Mouse (Mus musculus): Measurements from ENCODE around the gene Gm10135.
"Not testable (repeated sequence)": the region's sequence is repeated elsewhere in the genome, so short reads cannot be mapped to it uniquely, and the experiment has no call there.

The Gm10135 gene

GRCm38 (mm10) chr5:72974602-72975001 is at the start of gene Gm10135:
Gene Gm10135, minus strand, starts transcription at chr5:72974702.
- DNase-seq (ENCODE audit: low spot score in 2 of 2): no peak

DNA sequence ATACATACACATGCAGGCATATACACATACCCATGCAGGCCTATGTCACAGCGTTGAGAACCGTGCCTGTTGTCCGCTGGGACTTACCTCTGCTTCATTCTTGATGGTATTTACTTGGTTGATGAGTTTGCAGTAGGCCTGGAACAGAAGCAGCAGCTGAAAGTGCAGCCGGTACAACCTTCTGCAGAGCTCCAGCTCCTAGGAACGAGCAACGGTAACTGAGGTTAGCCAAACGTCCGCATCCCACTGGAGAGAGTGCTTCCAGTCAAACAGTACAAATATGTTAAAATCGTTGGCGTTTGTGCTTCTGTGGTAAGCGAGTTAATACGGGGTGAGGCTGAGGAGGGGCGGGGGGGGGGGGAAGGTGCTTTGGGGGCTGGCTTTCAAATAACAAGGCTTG is 49.3 kb upstream of the Gm10135 start:
- no peak for DNase-seq (ENCODE audit: low spot score in 2 of 2)

DNA sequence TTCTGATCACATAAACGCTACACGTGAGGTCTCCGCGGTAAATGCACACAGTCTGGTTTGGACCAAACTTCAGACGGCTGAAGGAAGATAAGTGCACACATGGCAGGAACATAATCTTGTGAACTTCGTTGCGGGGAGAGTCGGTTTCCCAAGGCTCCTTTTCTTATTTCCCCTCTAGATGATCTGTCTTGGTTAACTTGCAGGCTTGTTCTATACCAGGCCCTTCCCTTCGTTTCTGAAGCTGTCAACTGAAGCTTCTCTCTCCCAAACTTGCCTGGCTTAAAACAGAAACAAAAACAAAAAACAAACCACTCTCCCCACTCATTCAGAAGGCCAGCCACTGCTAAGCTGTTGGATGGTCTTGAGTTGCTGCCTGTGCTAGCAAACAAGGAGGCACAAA is 40.2 kb upstream of the Gm10135 start:
- no peak for DNase-seq (ENCODE audit: low spot score in 2 of 2)

- not testable (repeated sequence) for DNase-seq (ENCODE audit: low spot score in 2 of 2)
These were observed 39.2 kb upstream of the Gm10135 start for GRCm38 (mm10) chr5:73013611-73014287.

GRCm38 (mm10) chr5:73012884-73013610 is 38.5 kb upstream of the Gm10135 start:
- not testable (repeated sequence) for DNase-seq (ENCODE audit: low spot score in 2 of 2)

- DNase-seq (ENCODE audit: low spot score in 2 of 2): not testable (repeated sequence)
These were observed 37.3 kb upstream of the Gm10135 start for GRCm38 (mm10) chr5:73011806-73012205.

- DNase-seq (ENCODE audit: low spot score in 2 of 2): not testable (repeated sequence)
These were observed 33.7 kb upstream of the Gm10135 start for GRCm38 (mm10) chr5:73008230-73008629.

- DNase-seq (ENCODE audit: low spot score in 2 of 2): no peak
These were observed 33.1 kb upstream of the Gm10135 start for GRCm38 (mm10) chr5:73007582-73007959.

DNA sequence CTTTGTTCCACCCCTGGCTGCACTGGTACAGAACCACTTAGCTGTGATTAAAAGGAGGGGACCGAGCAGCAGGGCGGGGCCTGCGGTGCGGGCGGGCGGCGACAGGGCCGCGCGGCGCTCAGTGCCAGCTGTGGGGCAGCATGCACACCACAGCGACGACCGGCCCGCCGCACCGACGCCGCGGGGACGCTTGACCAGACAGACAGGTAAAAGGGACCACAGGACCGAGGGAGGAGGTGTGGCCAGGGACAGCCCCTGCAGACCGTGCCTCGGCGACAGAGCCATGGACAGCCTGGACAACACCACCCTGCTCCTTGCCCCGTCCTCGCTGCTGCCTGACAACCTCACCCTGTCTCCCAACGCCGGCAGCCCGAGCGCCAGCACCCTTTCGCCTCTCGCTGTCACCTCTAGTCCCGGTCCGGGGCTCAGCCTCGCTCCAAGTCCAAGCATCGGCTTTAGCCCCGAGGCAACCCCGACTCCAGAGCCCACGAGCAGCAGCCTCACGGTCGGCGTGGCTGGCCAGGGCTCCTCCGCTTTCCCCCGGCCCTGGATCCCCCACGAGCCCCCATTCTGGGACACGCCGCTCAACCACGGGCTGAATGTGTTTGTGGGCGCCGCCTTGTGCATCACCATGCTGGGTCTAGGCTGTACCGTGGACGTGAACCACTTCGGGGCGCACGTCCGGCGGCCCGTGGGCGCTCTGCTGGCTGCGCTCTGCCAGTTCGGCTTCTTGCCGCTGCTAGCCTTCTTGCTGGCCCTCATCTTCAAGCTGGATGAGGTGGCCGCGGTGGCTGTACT is 32.5 kb upstream of the Gm10135 start, which contains the start of gene Slc10a4:
Slc10a4 (plus strand) TSS at position 100 of the 798 bp plus-strand sequence.
- DNase-seq (ENCODE audit: low spot score in 2 of 2): peak in 1 of 2 experiments; percentile 10

DNA sequence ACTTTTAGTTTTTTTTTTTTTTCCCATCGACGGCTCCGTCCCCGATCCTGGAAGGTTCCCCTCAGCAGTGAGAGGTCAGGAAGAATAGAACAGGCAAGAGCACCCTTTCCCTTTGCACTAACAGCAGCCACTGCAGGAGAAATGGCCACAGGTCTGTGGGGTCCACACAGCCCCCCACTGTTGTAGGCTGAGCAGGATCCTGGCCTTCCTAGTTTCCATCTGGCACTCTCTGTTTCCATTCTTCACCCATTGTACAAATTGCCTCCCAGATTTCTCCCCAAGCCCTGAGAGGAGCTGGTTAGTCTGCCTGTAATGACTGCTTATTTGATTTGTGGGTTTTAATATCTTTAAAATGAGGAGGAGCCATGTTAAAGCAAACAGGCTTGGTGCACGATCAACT is 29.5 kb upstream of the Gm10135 start:
- DNase-seq (ENCODE audit: low spot score in 2 of 2): no peak

DNA sequence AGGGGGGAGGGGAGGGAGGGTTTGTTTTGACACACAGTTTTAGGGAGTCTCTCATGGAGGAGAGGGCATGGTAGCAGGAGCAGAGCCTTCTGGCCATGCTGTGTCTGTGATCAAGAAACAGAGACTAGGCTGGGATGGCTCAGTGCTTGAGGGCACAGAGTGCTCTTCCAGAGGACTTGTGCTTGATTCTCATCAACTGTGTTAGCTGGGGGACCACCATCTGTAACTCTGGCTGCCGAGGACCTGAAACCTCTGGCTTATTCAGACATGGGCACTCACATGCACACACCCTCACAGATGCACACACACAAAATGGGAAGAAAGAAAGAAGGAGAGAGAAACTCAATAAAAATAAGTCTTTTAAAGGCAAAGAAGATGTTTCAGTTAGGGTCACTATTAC is 24.0 kb upstream of the Gm10135 start:
- not testable (repeated sequence) for DNase-seq (ENCODE audit: low spot score in 2 of 2)

- DNase-seq (ENCODE audit: low spot score in 2 of 2): no peak
These were observed 20.9 kb upstream of the Gm10135 start for GRCm38 (mm10) chr5:72995379-72995778.

DNA sequence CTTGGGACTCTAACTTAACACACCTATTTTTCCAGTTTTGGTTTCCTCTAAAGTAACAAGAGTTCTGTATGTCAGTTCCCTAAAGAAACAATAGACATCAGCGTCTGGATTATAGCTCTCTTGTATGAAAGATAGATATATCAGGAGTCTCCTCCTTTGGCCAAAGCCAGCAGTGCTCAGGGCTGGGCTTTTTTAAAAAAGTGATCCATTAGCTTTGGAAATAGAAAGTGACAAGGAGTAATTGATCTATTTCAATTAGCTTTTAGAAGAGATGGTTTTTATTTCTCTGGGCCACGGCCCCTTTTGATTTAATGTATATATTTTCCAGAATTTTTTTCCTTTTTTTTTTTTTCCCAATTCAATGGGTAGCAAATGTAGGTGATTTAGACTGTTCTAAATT is 20.4 kb upstream of the Gm10135 start:
- DNase-seq (ENCODE audit: low spot score in 2 of 2): no peak

- DNase-seq (ENCODE audit: low spot score in 2 of 2): no peak
These were observed 19.9 kb upstream of the Gm10135 start for GRCm38 (mm10) chr5:72994424-72994823.

DNA sequence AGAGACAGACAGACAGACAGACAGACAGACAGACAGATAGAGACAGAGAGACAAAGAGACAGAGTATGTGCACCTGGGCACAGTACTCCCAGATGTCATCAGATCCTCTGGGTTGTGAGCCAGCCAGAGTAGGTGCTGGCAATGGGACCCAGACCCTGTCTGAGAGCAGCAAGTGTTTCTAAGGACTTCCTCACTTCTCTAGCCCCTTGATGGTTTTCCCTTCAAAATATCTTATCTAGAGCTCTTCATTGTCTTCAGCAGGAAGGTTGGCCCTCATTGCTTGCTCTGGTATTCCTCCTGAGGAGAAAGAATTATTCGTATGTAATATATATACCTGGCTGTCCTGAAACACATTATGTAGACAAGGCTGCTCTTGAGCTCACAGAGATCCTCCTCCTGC is 18.0 kb upstream of the Gm10135 start:
- DNase-seq (ENCODE audit: low spot score in 2 of 2): no peak

- no peak for DNase-seq (ENCODE audit: low spot score in 2 of 2)
These were observed 15.3 kb upstream of the Gm10135 start for GRCm38 (mm10) chr5:72989756-72990155.

DNA sequence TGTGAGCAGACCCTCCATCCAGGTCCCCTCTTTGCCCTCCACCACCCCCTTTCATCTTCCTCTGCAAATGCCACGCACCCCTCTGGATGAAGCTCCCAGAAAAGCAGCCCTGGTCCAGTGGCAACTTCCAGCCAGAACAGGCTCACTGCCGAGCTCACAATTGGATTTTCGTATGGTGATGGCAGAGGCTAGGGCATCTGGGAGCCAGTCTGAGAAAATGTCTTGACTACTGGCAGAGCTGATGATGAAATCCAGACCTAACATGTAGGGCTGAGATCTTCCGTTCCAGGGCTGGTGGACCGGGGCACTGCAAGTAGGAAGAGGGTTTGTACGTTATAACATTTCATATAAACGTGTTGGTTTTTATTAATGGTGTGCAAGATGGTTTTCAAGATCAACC is 13.3 kb upstream of the Gm10135 start:
- DNase-seq (ENCODE audit: low spot score in 2 of 2): no peak

DNA sequence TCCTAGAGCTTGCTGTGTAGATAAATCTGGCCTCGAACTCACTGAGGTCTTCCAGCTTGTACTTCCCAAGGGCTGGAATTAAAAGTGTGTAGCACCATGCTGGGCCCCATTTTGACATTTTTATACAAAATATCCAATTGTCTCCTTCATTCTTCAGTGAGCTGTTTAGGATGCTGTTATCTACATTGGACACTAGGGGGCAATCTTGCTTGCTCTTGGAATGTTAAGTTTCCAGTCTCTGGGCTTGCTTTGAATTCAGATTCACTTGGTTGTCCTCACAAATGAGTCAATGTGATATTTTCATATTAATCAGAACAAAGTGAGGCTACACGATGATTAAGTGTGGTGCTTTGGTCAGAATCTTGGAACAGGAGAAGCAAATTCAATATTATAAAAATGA is 9.6 kb upstream of the Gm10135 start:
- DNase-seq (ENCODE audit: low spot score in 2 of 2): no peak

GRCm38 (mm10) chr5:72976539-72976938 is 2.0 kb upstream of the Gm10135 start:
- DNase-seq (ENCODE audit: low spot score in 2 of 2): no peak

DNA sequence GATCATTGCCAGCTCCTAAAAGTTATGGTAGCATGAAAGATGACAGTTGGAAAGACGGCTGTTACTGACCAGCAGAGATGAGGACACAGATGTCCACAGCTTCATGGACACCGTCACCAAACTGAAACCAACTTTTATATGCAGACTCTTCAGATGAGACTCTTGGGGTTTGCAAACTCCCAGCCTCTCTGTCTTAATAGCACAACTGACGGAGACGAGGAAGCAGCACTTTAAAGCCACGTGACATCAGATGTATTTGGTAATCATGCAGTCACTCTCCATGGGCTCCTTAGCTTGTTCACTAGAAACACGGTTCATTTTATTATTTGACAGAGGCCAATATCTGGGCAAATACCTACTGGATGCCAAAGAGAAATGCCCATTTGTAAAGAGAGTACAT is 1.5 kb upstream of the Gm10135 start:
- DNase-seq (ENCODE audit: low spot score in 2 of 2): no peak

DNA sequence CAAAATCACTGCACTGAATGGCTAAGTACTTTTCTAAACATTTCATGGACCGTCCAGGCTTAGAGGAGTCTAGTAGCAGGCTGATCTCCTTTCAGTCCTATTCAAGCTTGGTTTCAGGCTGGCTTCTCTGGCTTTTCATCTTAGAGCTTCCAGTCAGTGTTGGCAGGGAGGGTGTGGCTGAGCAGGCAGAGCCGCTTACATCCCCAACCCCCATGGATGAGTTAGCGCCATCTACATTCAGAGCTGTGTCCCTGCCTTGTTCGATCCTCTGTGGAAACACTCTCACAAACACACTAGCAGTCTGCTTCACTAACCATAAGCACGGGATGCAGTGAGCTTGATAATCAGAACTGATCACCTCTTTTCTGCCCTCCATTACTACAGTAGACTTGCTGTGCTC is 1.6 kb downstream of the Gm10135 start:
- DNase-seq (ENCODE audit: low spot score in 2 of 2): no peak

GRCm38 (mm10) chr5:72972435-72972834 is 2.1 kb downstream of the Gm10135 start:
- DNase-seq (ENCODE audit: low spot score in 2 of 2): no peak
